Mouse (Mus musculus) hindbrain, embryonic 11.5 days (tissue): ENCODE data around the gene Pigo. TPM values are rescaled to one million over a fixed set of nuclear protein-coding genes. Genes with fewer than 3 reads are reported as not detected.

ENCODE experiments used
- ATAC-seq: fragments of 200-750 bp; cut with Nextera tagmentation; 2 replicates; pipeline ENCODE4 v1.8.0; 2017; ENCODE audit warnings: mild to moderate bottlenecking, moderate TSS enrichment, moderate library complexity; ENCODE audit not compliant: low FRiP score
- DNase-seq: peaks from one replicate; pipeline ENCODE4 v3.0.0-alpha.2; 2015; ENCODE audit warnings: low spot score
- H3K27ac ChIP-seq: fragments of 300-500 bp; sonication (generic); 2 replicates; pipeline ENCODE4 v1.5.1; 2014; ENCODE audit warnings: mild to moderate bottlenecking, low read depth, low read length
- H3K27me3 ChIP-seq: fragments of 300-500 bp; sonication (generic); 2 replicates; pipeline ENCODE4 v1.6.1; 2014; ENCODE audit warnings: mild to moderate bottlenecking, low read length, moderate library complexity, mixed read lengths; ENCODE audit not compliant: control insufficient read depth, insufficient read depth
- H3K36me3 ChIP-seq: fragments of 300-500 bp; sonication (generic); 2 replicates; pipeline ENCODE4 v1.6.1; 2014; ENCODE audit warnings: mild to moderate bottlenecking, low read length, moderate library complexity, mixed read lengths; ENCODE audit not compliant: control insufficient read depth, insufficient read depth
- H3K4me1 ChIP-seq: fragments of 300-500 bp; sonication (generic); replicated peaks from 2 replicates; pipeline ENCODE4 v1.6.1; 2014; ENCODE audit warnings: low read length, mixed read lengths; ENCODE audit not compliant: control insufficient read depth, insufficient read depth
- H3K4me2 ChIP-seq: fragments of 300-500 bp; sonication (generic); replicated peaks from 2 replicates; pipeline ENCODE4 v1.6.1; 2014; ENCODE audit warnings: mild to moderate bottlenecking, low read depth, low read length
- H3K4me3 ChIP-seq: fragments of 300-500 bp; sonication (generic); 2 replicates; pipeline ENCODE4 v1.5.1; 2014; ENCODE audit warnings: low read depth, low read length
- H3K9ac ChIP-seq: fragments of 300-500 bp; sonication (generic); 2 replicates; pipeline ENCODE4 v1.6.1; 2014; ENCODE audit warnings: low read depth, low read length
- H3K9me3 ChIP-seq: fragments of 300-500 bp; sonication (generic); 2 replicates; pipeline ENCODE4 v1.6.1; 2016; ENCODE audit warnings: low read length; ENCODE audit not compliant: control insufficient read depth
- WGBS: fragments of 180-500 bp; shearing (Covaris S2); extraction: QIAGEN DNeasy Blood & Tissue Kit; methylation state at CpG from one replicate; pipeline ENCODE4 v1.1.7; 2014; 5-methylcytosine and 5-hydroxymethylcytosine counted together
- polyA plus RNA-seq: library from polyadenylated mRNA; unstranded; fragments of >200 nt; fragmentation: Nextera tagmentation; extraction: Ambion mirVana; gene quantifications from 2 replicates; pipeline ENCODE4 v1.2.1, GENCODE M21; 2014

Gene Pigo
- polyA plus RNA-seq, 1 experiment from 2014 or later = 16.0 TPM

DNA sequence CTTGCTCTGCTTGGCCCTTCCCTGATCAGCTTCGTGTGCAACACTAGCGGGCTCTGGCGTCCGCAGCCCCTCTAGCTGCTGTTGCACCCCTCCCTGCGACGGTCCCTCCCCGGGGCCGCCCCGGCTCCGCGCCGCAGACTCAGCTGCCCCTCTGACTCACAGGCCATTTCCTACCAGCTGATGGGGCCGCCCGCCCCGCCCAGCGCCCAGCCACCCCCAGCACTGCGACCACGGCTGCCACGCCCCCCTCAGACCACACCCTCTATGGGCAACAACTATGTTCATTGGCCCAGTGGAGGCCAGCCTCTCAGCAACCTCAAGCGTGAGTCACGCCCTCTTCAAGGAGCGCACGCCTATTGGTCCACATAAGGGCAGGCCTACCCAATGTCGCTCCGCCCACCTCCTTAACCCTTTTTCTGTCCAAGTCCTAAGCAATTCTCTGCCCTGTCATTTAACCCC is 14.5 kb upstream of the Pigo start:
- DNase-seq = peak; percentile 94
- Histone ChIP-seq H3K4me2 (peak overlapping the region; percentile 64), H3K4me3 (peak overlapping the region; percentile 57), H3K9me3 (no peaks in the 10 kb centered on the region), H3K4me1 (peaks cover 5% of the 10 kb centered on the region; the same call in 1 of the 2 replicates), H3K36me3 (peaks cover 7% of the 10 kb centered on the region), H3K27me3 (no peaks in the 10 kb centered on the region), H3K27ac (peak overlapping the region; percentile 72), H3K9ac (peak overlapping the region; percentile 55)
- under 1% methylated on average over 25 of the region's 25 CpGs for WGBS
- peak; percentile 92 for ATAC-seq

DNA sequence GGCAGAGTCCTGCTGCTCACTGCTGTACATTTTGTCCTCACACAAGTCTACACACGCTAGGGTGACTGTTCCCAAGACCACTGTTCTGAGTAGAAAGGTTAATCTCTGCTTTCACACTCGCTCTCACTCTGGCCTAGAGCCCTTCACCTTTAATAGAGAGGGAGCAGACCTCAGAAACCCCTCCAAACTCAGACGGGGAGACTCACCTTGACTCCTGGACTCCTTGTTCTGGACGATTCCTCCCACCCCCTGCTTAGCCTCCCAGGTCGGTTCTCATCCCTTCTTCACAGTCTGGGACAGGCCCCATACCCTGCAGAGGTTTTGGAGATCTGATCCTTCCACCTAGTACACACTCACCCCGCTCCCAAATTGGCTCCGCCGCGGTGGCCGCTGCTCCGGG is 14.0 kb upstream of the Pigo start:
- Histone ChIP-seq H3K27me3 (no peaks in the 10 kb centered on the region), H3K4me3 (peak overlapping the region; percentile 57), H3K9me3 (no peaks in the 10 kb centered on the region), H3K36me3 (peaks cover 7% of the 10 kb centered on the region), H3K4me1 (peaks cover 5% of the 10 kb centered on the region; the same call in 1 of the 2 replicates), H3K27ac (peak overlapping the region; percentile 72), H3K9ac (peak overlapping the region; percentile 55), H3K4me2 (peak overlapping the region; percentile 64)
- ATAC-seq (no peak; the same call in 1 of the 2 replicates), DNase-seq (no peak)
- WGBS = 4% methylated on average over 11 of the region's 11 CpGs

DNA sequence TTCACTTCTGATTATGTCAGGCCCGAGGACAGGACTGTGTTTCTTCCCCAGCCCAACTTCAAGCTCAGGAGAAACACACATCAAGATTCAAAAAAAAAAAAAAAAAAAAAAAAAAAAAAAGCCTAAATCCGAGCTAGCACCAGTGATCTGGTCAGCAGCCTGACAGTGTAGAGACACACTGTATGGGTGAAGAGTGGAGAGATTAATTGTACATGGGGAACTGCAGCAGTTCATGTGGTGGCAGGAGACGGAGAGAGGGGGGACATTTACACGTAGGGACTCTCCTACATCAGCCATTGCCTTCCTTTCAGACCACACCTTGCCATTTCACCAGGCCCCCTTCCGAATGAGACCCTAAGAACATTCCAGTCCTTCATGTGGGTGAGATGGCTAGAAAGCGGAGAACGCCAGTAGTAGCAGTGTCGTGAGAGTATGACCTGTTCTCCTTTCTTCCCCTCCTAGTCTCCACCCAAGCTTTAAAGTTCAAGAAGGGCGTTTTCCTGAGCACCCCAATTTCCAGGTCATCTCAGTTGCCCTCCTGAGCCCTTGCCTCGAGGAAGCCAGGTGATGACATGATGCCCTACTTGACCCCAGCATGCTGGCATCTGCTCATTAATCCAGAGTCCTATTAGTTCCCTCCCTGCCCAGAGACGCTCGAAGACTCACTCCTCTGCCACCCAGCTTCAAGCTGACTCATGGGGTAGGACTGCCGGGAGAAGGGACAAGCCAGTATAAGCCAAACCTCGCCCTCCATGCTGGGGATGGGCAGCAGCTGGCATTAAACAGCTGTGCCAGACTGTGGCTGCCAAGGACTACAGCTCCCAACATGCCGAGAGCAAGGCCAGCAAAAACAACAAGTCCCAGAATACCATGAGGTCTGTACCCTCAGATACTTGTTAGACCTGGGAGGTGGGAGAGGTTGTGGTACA is 13.2 kb upstream of the Pigo start:
- Histone ChIP-seq H3K9ac (peak overlapping the region; percentile 55; the same call in 1 of the 2 replicates), H3K36me3 (peaks cover 7% of the 10 kb centered on the region), H3K9me3 (no peaks in the 10 kb centered on the region), H3K4me2 (peak overlapping the region; percentile 64), H3K27me3 (no peaks in the 10 kb centered on the region), H3K27ac (no peak overlapping the region), H3K4me3 (peak overlapping the region; percentile 57), H3K4me1 (peaks cover 5% of the 10 kb centered on the region; the same call in 1 of the 2 replicates)
- no peak for ATAC-seq
- DNase-seq = no peak
- WGBS = 63% methylated on average over 15 of the region's 15 CpGs

DNA sequence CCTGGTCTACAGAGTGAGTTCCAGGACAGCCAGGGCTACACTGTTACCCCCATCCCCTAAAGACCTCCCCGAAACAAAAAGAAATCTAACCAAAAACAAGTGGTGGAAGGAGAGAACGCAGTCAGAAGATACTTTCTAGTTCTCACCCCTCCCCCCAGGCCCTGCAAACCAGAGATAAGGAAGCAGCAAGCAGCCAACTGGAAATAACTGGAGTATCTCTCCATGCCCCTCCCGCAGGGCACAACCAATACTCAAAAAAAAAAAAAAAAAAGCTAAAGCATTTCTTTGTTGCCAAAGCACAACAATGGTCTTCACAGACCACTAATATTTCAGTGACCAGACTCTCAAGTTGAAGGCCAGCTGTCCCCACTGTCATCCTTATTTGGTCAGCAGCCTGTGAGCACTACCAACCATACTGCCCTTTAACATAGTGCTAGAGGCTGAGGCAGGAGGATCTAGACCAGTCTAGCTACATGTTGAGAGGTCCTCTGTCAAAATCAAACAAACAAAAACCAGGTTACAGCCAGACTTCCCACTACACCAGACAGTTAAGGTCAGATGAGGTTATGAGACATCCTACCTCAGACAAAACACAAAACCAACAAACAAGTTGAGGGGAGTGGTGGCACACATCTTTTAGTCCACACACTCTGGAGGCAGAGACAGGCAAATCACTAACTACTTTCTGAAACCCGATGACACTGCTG is 12.4 kb upstream of the Pigo start:
- H3K4me1 ChIP-seq = peaks cover 2% of the 10 kb centered on the region; the same call in 1 of the 2 replicates
- WGBS = 72% methylated on average over 4 of the region's 4 CpGs
- DNase-seq = no peak
- no peak overlapping the region for H3K27ac ChIP-seq
- no peaks in the 10 kb centered on the region for H3K27me3 ChIP-seq
- peaks cover 10% of the 10 kb centered on the region for H3K36me3 ChIP-seq
- H3K9me3 ChIP-seq = no peaks in the 10 kb centered on the region
- H3K4me2 ChIP-seq = no peak overlapping the region
- no peak overlapping the region for H3K4me3 ChIP-seq
- H3K9ac ChIP-seq = no peak overlapping the region
- ATAC-seq = no peak

DNA sequence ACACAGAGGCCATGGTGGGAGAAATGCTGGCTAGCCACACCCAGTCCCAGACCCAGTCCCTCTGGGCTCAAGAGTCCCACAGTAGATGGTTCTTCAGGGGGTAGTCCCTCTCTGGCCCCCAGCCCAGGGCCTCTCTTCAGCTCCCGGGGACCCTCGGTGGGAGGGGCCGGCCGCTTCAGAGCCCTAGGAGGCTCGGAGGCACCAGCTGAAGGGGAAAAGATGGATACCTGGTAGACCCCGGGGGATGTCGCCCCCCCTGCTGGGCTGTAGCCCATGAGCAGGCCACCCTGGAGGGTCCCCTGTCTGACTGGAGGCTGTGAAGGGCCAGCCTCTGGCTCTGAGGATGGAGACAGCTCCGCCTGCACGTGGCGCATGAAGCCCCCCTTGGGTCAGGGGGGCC is 10.7 kb upstream of the Pigo start:
- H3K36me3 ChIP-seq = peaks cover 10% of the 10 kb centered on the region
- H3K4me2 ChIP-seq = no peak overlapping the region
- no peak for DNase-seq
- 89% methylated on average over 10 of the region's 10 CpGs for WGBS
- H3K9ac ChIP-seq = no peak overlapping the region
- no peaks in the 10 kb centered on the region for H3K9me3 ChIP-seq
- peaks cover 2% of the 10 kb centered on the region; the same call in 1 of the 2 replicates for H3K4me1 ChIP-seq
- no peak overlapping the region for H3K4me3 ChIP-seq
- H3K27me3 ChIP-seq = no peaks in the 10 kb centered on the region
- H3K27ac ChIP-seq = no peak overlapping the region
- ATAC-seq = no peak

DNA sequence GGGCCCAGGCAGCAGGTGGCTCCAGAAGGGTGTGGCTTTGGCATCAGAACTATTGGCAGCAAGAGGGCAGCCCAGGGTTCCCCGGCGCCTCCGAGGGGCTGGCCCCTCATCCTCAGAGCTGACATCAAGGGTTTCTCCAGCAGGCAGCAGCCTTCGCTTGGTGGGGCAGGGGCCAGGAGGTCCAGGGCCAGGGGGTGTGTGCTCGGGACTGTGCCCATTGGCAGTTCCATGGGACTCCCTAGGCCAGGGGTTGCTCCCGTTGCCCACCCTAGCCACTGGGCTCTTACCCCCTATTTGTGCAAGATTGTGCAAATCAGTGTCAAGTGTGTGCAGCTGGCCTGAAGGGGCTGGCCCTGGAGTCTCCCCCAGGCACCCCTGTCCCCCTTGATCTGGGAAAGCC is 10.2 kb upstream of the Pigo start:
- no peak overlapping the region for H3K4me2 ChIP-seq
- H3K27me3 ChIP-seq = no peaks in the 10 kb centered on the region
- H3K4me1 ChIP-seq = peaks cover 2% of the 10 kb centered on the region; the same call in 1 of the 2 replicates
- H3K36me3 ChIP-seq = peaks cover 10% of the 10 kb centered on the region
- ATAC-seq (no peak), DNase-seq (no peak)
- H3K9me3 ChIP-seq = no peaks in the 10 kb centered on the region
- H3K9ac ChIP-seq = no peak overlapping the region
- H3K27ac ChIP-seq = no peak overlapping the region
- H3K4me3 ChIP-seq = no peak overlapping the region
- 85% methylated on average over 6 of the region's 6 CpGs for WGBS

DNA sequence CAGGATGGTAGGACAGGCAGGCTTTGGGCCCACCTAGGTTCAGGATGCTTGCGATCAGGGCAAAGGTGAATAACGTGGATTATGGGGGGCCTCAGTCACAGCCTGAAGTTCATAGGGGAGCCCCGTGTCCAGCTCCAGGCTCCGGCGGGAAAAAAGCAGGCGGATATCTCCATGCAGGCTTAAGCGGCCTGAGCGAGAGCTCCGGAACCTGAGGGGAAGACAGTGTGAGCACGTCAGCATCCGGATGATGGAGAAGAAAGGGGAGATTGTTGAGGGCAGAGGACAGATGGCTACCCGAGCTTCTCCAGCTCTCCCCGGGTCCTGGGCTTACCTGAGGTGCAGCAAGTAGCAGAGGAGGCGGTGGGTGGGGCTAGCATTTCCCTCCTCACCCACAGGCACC is 7.9 kb upstream of the Pigo start:
- DNase-seq = no peak
- Histone ChIP-seq H3K27me3 (no peaks in the 10 kb centered on the region), H3K9me3 (no peaks in the 10 kb centered on the region), H3K36me3 (peaks cover 10% of the 10 kb centered on the region), H3K9ac (no peak overlapping the region), H3K4me3 (no peak overlapping the region), H3K4me2 (no peak overlapping the region), H3K4me1 (peaks cover 5% of the 10 kb centered on the region; the same call in 1 of the 2 replicates), H3K27ac (no peak overlapping the region)
- 89% methylated on average over 14 of the region's 14 CpGs for WGBS
- ATAC-seq = no peak

DNA sequence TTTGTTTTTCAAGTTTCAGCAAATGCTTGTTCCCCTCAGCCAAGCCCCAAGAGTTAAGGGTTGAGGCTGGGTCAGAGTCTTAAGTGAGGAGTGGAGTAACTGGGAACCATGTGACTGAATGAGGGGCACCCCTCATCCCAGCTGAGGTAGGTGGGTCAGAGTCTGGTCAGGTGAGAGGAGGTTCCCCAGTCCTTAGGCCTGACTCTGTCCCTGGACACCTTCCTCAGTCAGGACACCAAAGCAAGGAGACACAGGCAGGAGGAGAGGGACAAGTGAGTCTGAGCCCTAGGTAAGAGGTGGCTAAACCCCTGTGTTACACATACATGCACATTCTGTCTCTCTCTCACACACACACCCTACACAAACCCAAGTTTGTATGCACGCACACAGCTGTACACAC is 6.9 kb upstream of the Pigo start:
- Histone ChIP-seq H3K27me3 (no peaks in the 10 kb centered on the region), H3K4me2 (no peak overlapping the region), H3K4me3 (no peak overlapping the region), H3K9ac (no peak overlapping the region), H3K27ac (no peak overlapping the region), H3K4me1 (0 out of 2 replicates have a peak, but pooled peaks cover 5% of the 10 kb centered on the region), H3K36me3 (peaks cover 13% of the 10 kb centered on the region), H3K9me3 (no peaks in the 10 kb centered on the region)
- no peak for DNase-seq
- no peak for ATAC-seq
- WGBS = 78% methylated on average over 1 of the region's 1 CpGs
